Mouse (Mus musculus): ENCODE measurements around the gene Slc2a9.
"Not testable (repeated sequence)": the region's sequence is repeated elsewhere in the genome, so short reads cannot be mapped to it uniquely, and the experiment has no call there.

The Slc2a9 gene

GRCm38 (mm10) chr5:38500043-38500442 lies 2.9 kb downstream of the Slc2a9 start:
- DNase-seq = no peak

DNA sequence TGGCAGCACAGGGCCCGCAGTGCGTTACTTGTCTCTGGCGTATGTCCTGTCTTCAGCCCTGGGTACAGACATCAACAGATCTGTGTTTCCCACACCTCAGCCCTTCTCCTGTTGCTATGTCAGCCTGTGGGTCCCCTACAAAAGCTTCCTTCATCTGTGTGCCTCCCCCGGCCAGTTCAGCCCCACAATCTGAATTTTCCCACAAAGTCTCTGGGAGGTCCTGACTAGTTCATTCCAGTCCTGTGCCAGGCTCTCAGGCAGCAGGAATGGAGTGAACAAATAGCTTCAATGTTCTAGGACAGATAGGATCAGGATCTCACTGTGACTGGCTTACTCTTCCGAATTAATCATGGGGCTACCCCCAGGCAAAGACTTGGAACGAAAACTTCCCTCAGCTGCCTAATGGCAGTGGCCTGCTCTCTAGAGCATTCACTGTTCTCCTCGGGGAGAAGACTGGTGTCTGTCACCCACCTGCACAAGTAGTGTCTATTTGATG lies 3.6 kb downstream of the Slc2a9 start:
- no peak for DNase-seq

DNA sequence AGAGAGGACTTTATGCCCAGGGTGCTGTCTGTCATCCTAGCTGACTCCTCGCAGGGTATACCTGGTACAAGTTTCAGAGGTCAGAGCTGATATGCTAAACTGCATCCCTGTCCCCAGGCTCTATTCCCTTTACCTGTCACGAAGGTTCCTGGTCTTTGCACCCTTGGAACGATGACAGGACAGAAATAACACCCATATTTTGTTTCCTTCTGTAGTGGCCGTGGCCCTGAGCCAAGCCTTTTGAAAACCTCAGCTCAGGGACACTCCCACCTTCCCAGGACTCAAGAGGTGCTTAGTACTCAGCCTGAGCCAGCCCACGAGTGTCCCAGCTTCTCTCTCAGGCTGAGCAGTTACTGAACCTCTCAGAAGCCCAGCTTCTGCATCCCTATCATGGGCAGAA lies 4.5 kb downstream of the Slc2a9 start:
- DNase-seq = peak; percentile 50

DNA sequence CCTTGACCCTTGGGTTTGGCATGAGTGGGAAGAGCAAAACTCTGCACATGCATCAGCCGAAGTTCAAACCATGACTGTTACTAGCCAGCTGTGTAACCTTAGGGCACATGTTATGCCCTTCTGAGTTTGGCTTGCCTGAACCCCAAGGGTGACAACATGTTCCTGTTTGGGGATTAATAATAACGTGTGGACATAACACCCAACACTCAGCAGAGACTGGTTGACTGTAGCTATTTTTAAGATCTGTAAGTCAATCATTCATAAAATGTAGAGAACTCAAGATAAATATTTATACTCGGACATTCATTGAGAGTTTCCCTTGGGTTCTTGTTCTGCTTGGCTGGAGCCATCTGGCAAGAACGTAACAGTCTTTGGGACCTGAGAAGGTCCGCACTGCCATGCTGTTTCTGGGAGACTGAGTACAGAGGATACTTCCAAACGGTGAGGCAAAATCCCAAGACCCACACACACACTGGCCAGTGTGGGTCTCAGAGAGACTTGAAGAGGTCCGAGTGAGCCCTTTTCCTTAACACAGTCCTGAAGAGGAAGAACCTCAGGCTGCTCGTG lies 6.4 kb downstream of the Slc2a9 start:
- no peak for DNase-seq

DNA sequence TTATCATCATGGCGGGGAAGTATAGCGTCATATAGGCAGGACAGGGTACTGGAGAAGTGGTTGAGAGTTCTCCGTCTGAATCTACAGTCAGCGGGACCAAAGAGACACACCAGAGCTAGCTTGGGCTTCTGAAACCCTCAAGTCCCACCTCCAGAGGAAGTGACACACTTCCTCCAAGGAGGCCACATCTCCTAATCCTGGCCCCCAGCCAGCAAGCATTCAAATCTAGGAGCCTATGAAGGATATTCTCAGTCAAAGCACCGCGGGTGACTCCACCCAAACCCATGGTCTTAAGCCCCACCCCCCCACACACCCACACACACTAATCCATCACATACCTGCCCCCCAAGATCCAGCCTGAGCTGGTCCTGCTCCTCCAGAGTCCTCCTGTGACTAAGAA lies 9.1 kb downstream of the Slc2a9 start:
- no peak for DNase-seq

DNA sequence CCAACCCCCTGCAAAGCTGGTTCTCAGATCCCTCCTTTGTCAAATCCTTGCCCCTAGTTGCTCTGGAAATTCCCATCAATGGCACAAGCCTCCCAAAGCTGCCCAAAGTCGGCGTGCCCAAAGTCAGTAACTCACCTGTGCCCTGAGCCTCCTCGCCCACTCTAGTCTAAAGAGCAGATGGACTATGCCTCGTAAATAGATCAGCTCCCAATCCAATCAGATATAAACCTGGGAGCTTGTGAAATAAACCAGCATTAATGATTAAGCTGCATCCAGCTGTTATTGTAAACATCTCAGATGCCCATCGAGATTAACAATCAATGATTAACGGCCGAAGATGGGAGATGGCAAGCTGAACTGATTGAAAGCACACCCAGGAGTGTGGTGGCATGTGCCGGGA lies 11.2 kb downstream of the Slc2a9 start:
- DNase-seq = no peak

DNA sequence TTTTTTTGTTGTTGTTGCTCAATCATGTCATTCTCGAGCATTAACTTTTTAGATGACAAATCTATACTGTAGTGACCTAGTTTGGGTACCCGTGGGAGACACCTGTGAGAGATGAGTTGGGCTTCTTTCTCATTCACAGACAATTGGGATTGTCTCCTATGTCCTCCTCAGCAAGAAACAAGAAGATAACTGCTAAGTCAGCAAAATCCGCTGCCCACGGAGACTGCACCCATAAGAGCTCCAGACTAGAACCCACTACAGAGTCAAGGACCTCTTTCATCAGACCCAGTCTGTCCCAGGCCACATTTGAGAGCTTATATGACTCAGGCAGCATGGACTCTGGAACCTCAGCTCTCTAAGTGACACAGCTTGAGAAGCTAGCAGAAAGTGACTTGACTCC lies 13.2 kb downstream of the Slc2a9 start:
- DNase-seq = no peak

- DNase-seq = no peak
Observed at GRCm38 (mm10) chr5:38488673-38489615, 14.0 kb downstream of the Slc2a9 start.

- no peak for DNase-seq
Observed at GRCm38 (mm10) chr5:38488026-38488425, 14.9 kb downstream of the Slc2a9 start.

DNA sequence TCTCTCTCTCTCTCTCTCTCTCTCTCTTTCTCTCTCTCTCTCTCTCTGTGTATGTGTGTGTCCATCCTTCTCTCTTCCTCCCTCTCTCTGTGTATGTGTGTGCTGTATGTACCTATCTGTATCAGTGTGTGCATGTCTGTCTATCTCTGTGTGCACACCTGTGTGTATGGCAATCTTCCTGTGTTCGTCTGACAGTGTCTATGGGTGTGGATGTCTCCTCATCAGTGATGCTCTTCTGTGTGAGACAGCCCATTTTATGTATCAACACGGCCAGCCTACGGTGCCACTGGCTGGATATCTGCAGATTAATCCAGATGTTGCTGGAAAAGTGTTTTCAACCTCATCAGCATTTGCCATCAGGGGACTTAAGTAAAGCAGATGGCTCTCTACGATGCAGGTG lies 15.7 kb downstream of the Slc2a9 start:
- DNase-seq = no peak

GRCm38 (mm10) chr5:38485946-38486345 lies 17.0 kb downstream of the Slc2a9 start:
- DNase-seq = no peak

DNA sequence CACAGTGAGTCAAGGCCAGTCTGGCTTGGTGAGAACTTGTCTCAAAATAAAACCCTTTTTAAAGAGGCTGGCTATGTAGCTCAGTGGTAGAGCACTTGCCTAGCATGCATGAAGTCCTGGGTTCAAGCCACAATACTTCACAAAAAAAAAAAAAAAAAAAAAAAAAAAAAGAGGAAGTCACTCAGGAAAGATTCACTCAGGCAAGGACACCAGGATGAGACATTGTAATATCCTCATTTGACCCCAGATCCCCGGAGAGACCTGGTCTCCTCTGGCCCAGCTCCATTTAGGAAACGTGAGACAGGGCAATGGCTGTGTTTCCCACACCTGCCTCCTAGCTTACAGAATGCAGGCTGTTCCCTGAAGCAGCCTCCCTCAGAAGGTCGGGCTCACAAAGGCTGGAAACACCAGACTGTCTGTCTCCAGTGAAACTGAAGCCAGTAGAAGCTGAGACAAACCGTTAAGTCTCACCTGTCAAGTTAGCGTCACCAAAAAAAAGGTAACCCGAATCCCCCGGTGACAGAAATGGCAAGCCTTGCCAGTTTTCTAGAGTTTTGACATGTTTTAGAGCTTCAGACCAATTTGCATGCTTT lies 19.3 kb downstream of the Slc2a9 start:
- DNase-seq = no peak

GRCm38 (mm10) chr5:38480822-38481707 lies 21.9 kb downstream of the Slc2a9 start:
- no peak for DNase-seq

- peak; percentile 49 for DNase-seq
Observed at GRCm38 (mm10) chr5:38479908-38480725, 22.8 kb downstream of the Slc2a9 start.

GRCm38 (mm10) chr5:38479545-38479907 lies 23.4 kb downstream of the Slc2a9 start:
- DNase-seq = not testable (repeated sequence)

DNA sequence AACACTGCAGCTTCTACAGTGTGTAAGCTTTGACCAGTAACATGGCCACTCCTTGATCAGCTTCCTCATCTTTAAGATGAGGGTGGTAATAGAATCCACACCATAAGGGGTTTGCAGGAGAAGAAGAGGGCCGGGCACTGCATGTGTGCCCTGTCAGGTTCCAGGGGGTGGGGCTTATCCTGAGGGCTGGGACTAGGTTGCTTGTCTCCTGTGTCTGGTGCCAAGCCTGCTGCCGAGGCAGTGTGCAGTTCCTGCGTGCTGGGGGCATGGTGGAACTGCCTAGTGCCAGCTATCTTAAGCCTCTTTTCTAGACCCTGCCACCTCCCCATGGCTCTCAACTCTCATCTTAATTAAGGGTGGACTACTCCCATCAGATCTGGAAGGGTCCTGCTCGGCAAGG lies 23.9 kb downstream of the Slc2a9 start:
- no peak for DNase-seq

DNA sequence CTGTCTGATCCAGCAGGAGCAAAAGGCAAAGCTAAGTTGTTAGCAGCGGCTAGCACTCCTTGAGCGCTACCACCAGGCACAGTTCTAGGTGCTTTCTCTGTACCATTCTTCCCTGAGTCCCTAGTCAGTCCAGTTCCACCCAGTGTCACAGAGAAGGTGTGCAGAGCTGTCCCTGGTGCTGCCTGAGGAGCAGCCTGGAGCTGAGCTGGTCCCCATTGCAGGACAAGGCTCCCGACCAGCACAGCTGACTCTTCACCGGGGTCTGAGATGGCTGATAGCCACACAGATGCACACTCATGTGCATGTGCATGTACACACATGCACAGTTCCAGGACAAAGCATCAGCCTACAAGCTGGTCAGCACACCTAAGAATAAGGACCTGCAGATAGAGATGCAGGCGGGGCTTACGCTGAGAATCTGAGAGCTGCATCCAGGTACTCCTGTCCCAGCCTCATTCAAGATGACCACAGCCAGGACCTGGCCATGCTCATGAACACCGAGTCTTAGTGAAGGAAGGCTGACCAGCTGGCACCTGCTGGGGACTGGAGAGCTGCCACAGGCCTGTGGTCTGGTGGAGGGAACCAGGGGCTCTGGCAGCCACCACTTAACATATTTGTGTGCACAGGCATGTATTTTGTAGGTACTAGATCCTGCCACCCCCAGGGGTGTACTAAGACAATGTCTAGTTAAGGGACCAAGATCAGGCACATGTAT lies 25.1 kb downstream of the Slc2a9 start:
- DNase-seq = no peak

GRCm38 (mm10) chr5:38476861-38477565 lies 25.9 kb downstream of the Slc2a9 start:
- peak; percentile 48 for DNase-seq

- DNase-seq = no peak
Observed at GRCm38 (mm10) chr5:38470881-38471280, 32.1 kb downstream of the Slc2a9 start.

DNA sequence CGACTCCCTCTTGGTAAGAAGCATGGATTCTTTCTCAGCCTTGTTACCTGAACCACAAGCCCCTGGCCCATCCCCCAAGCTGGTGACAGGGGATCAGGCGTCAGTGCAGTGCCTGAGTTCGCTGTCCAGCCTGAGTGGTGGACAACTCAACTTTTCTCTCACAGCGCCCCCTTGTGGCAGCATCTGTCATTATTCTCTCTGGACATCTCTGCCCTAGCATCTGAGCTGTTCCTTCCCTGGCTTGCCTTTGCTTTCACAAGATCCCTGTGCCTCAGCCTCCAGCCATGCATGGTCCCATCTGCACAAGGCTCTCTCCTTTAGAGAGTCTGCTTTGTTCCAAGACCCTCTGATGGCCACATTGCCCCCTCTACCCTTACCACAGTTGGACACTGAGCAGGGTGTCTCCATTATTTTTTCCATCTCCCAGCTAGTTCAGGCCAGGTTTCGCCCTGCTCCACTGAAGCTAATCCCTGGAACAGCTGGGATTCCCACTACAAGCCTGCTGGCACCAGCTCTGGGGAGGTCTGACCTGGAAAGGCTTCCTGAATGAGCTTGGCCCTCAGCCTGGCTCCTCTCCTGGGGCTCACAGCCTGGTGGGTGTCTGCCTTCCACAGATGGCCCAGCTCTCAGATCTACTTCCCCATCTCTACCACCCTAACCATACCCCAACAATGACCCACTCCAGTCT lies 32.9 kb downstream of the Slc2a9 start:
- DNase-seq = peak; percentile 81

All from lung, postnatal 14 days (tissue).